Comparison of ENCODE assay signal across 31 mouse cellular contexts in the genomic region with DNA sequence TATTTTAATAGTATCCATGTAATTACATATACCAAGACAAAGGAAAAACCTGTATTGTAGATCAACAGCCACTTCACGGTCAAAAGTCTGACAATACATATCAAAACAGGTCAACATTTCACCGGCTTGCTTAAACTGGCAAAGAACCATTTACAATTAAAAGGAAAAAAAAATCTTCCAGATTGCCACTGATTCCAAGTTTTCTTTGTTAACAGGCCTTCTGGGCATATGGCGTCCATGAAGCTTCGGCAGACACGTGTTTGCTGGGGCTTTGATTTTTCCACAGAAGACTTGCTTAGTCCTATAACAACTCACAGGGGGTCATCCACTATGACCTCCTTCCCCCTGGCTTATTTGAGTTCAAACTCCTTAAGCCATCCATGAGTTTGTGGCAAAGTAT.
A peak's percentile ranks its signal among the peaks of the same experiment; 100 is the strongest.
DNase-seq lines count a peak whose midpoint lies in the region; ATAC-seq lines count a peak whose summit lies in the region.
"Had no signal": no experiment of that assay in that cellular context is flagged by ENCODE, and none has a peak within 500 bp of the region (broad histone marks: within the 10 kb centered on the region; RNA-seq: fewer than 3 reads in every experiment).

No protein-coding gene starts in this region.

- 34% methylated on average over 5 of the region's 5 CpGs for WGBS in forebrain, embryonic 15.5 days
- 76% methylated on average over 5 of the region's 5 CpGs for WGBS in forebrain, embryonic 11.5 days
- WGBS in midbrain, embryonic 11.5 days: 74% methylated on average over 5 of the region's 5 CpGs
- WGBS in midbrain, embryonic 14.5 days: 74% methylated on average over 5 of the region's 5 CpGs
- 64% methylated on average over 5 of the region's 5 CpGs for WGBS in limb, embryonic 10.5 days

- no peak for ATAC-seq in forebrain, embryonic 15.5 days (replicated peaks)
- no peak for ATAC-seq in forebrain, embryonic 11.5 days (replicated peaks; ENCODE audit: low FRiP score)
- ATAC-seq in midbrain, embryonic 11.5 days (ENCODE audit: low FRiP score): no peak
- ATAC-seq in midbrain, embryonic 14.5 days (ENCODE audit: low FRiP score, low TSS enrichment): no peak
- ATAC-seq: hindbrain, embryonic 16.5 days; inflammation-experienced regulatory T-cells, adult 6 months; intestine, embryonic 16.5 days; Patski had no signal

- H3K4me2 ChIP-seq in forebrain, embryonic 15.5 days (replicated peaks): no peak overlapping the region
- H3K4me2 ChIP-seq in forebrain, embryonic 11.5 days (ENCODE audit: low read depth, low read length, severe bottlenecking): no peak overlapping the region
- no peak overlapping the region for H3K4me2 ChIP-seq in midbrain, embryonic 11.5 days
- H3K4me2 ChIP-seq in midbrain, embryonic 14.5 days (ENCODE audit: low read length): no peak overlapping the region
- H3K4me2 ChIP-seq: embryonic facial prominence, embryonic 13.5 days; heart, embryonic 12.5 days; heart, embryonic 15.5 days; hindbrain, embryonic 13.5 days had no signal

- H3K4me3 ChIP-seq in forebrain, embryonic 15.5 days: no peak overlapping the region
- no peak overlapping the region for H3K4me3 ChIP-seq in forebrain, embryonic 11.5 days (ENCODE audit: low read depth, low read length)
- H3K4me3 ChIP-seq in midbrain, embryonic 11.5 days (ENCODE audit: low read depth, low read length): no peak overlapping the region
- no peak overlapping the region for H3K4me3 ChIP-seq in midbrain, embryonic 14.5 days (replicated peaks; ENCODE audit: low read depth, low read length)
- H3K4me3 ChIP-seq in limb, embryonic 10.5 days: no peak overlapping the region
- H3K4me3 ChIP-seq: embryonic facial prominence, embryonic 10.5 days; embryonic facial prominence, embryonic 13.5 days; erythroblast, embryonic 14.5 days; heart, embryonic 12.5 days; heart, embryonic 15.5 days; hindbrain, embryonic 10.5 days; hindbrain, embryonic 13.5 days had no signal

- DNase-seq in forebrain, embryonic 11.5 days (ENCODE audit: low spot score): no peak
- DNase-seq in midbrain, embryonic 11.5 days (ENCODE audit: low spot score, missing footprints): peak; percentile 39
- no peak for DNase-seq in midbrain, embryonic 14.5 days
- DNase-seq in limb, embryonic 10.5 days (ENCODE audit: low spot score): no peak
- DNase-seq in layer of hippocampus, adult 11-12 months (ENCODE audit: low spot score): no peak
- no peak for DNase-seq in adrenal gland, postnatal 36 days
- DNase-seq: adrenal gland, postnatal 10 days; B cell, adult 2 months; cerebellum, adult 11-12 months; cerebellum, adult 8-10 months; cerebellum, postnatal 10 days; cerebellum, postnatal 36 days; embryo, embryonic 11 days; gastrocnemius, postnatal 25 days; heart, adult 18-20 months; heart, postnatal 10 days; heart, postnatal 36 days had no signal

- peaks cover 6% of the 10 kb centered on the region; the same call in 1 of the 2 replicates for H3K4me1 ChIP-seq in forebrain, embryonic 15.5 days
- no peaks in the 10 kb centered on the region for H3K4me1 ChIP-seq in forebrain, embryonic 11.5 days (replicated peaks; ENCODE audit: control insufficient read depth, insufficient read depth, low read length)
- no peaks in the 10 kb centered on the region for H3K4me1 ChIP-seq in midbrain, embryonic 11.5 days (ENCODE audit: control insufficient read depth, insufficient read depth, low read length)
- no peaks in the 10 kb centered on the region for H3K4me1 ChIP-seq in midbrain, embryonic 14.5 days (ENCODE audit: control insufficient read depth, insufficient read depth, low read length)
- H3K4me1 ChIP-seq in limb, embryonic 10.5 days: peaks cover 15% of the 10 kb centered on the region; the same call in 1 of the 2 replicates
- H3K4me1 ChIP-seq: embryonic facial prominence, embryonic 10.5 days; heart, embryonic 12.5 days; heart, embryonic 15.5 days; hindbrain, embryonic 10.5 days; hindbrain, embryonic 13.5 days had no signal

- 0 out of 2 replicates have a peak overlapping the region, but pooled peaks have one; percentile 17 for H3K27ac ChIP-seq in forebrain, embryonic 15.5 days (replicated peaks)
- no peak overlapping the region for H3K27ac ChIP-seq in forebrain, embryonic 11.5 days (ENCODE audit: low read depth, low read length)
- H3K27ac ChIP-seq in midbrain, embryonic 11.5 days (ENCODE audit: low read depth, low read length): no peak overlapping the region
- no peak overlapping the region for H3K27ac ChIP-seq in midbrain, embryonic 14.5 days (replicated peaks; ENCODE audit: low read depth, low read length)
- peak overlapping the region; percentile 39; the same call in 1 of the 2 replicates for H3K27ac ChIP-seq in limb, embryonic 10.5 days
- H3K27ac ChIP-seq: embryonic facial prominence, embryonic 10.5 days; embryonic facial prominence, embryonic 13.5 days; heart, embryonic 15.5 days; hindbrain, embryonic 10.5 days; hindbrain, embryonic 13.5 days had no signal

- no peaks in the 10 kb centered on the region for H3K27me3 ChIP-seq in forebrain, embryonic 15.5 days
- no peaks in the 10 kb centered on the region for H3K27me3 ChIP-seq in forebrain, embryonic 11.5 days (ENCODE audit: control insufficient read depth, insufficient read depth, low read length)
- no peaks in the 10 kb centered on the region for H3K27me3 ChIP-seq in midbrain, embryonic 11.5 days (ENCODE audit: control insufficient read depth, insufficient read depth, low read length)
- H3K27me3 ChIP-seq in midbrain, embryonic 14.5 days (ENCODE audit: control insufficient read depth, insufficient read depth, low read length): no peaks in the 10 kb centered on the region
- H3K27me3 ChIP-seq in limb, embryonic 10.5 days (ENCODE audit: low read depth, poor library complexity, severe bottlenecking): no peaks in the 10 kb centered on the region
- H3K27me3 ChIP-seq: CH12.LX; embryonic facial prominence, embryonic 13.5 days; heart, embryonic 12.5 days; heart, embryonic 15.5 days; hindbrain, embryonic 13.5 days; Patski had no signal

- H3K36me3 ChIP-seq in forebrain, embryonic 15.5 days: no peaks in the 10 kb centered on the region
- H3K36me3 ChIP-seq in forebrain, embryonic 11.5 days (ENCODE audit: control insufficient read depth, insufficient read depth, low read length): no peaks in the 10 kb centered on the region
- H3K36me3 ChIP-seq in midbrain, embryonic 11.5 days (ENCODE audit: control insufficient read depth, insufficient read depth, low read length): no peaks in the 10 kb centered on the region
- H3K36me3 ChIP-seq in midbrain, embryonic 14.5 days (ENCODE audit: control insufficient read depth, insufficient read depth, low read length): no peaks in the 10 kb centered on the region
- H3K36me3 ChIP-seq in limb, embryonic 10.5 days: peaks cover 12% of the 10 kb centered on the region
- H3K36me3 ChIP-seq: G1E; hindbrain, embryonic 10.5 days; hindbrain, embryonic 13.5 days had no signal

- H3K9me3 ChIP-seq in forebrain, embryonic 15.5 days: no peaks in the 10 kb centered on the region
- no peaks in the 10 kb centered on the region for H3K9me3 ChIP-seq in forebrain, embryonic 11.5 days (ENCODE audit: control insufficient read depth, low read length)
- no peaks in the 10 kb centered on the region for H3K9me3 ChIP-seq in midbrain, embryonic 11.5 days (ENCODE audit: control insufficient read depth, low read length)
- H3K9me3 ChIP-seq in midbrain, embryonic 14.5 days (ENCODE audit: control insufficient read depth, low read length): no peaks in the 10 kb centered on the region
- H3K9me3 ChIP-seq in limb, embryonic 10.5 days (replicated peaks): no peaks in the 10 kb centered on the region
- H3K9me3 ChIP-seq: embryonic facial prominence, embryonic 10.5 days; embryonic facial prominence, embryonic 13.5 days; heart, embryonic 12.5 days; heart, embryonic 15.5 days; hindbrain, embryonic 10.5 days; hindbrain, embryonic 13.5 days had no signal

- no peak overlapping the region for H3K9ac ChIP-seq in forebrain, embryonic 15.5 days (replicated peaks)
- no peak overlapping the region for H3K9ac ChIP-seq in forebrain, embryonic 11.5 days (ENCODE audit: low read length)
- no peak overlapping the region for H3K9ac ChIP-seq in midbrain, embryonic 11.5 days (ENCODE audit: low read length)
- H3K9ac ChIP-seq in midbrain, embryonic 14.5 days (replicated peaks; ENCODE audit: low read length): no peak overlapping the region
- H3K9ac ChIP-seq: embryonic facial prominence, embryonic 13.5 days; heart, embryonic 12.5 days; heart, embryonic 15.5 days; hindbrain, embryonic 13.5 days had no signal

Comparison
In these comparisons a context has a peak if more than half of its experiments do, and no peak if none do; other contexts are left out.
1. H3K27ac ChIP-seq: peak in forebrain, embryonic 15.5 days (single experiment) and limb, embryonic 10.5 days (single experiment); none in forebrain, embryonic 11.5 days (single experiment), midbrain, embryonic 11.5 days (single experiment) and midbrain, embryonic 14.5 days (single experiment).